Comparison of ENCODE assay signal across 9 mouse cellular contexts in genomic region chr9:64774883-64775282, GRCm38 (mm10). TPM values are rescaled to one million over a fixed set of nuclear protein-coding genes. Genes with fewer than 3 reads are reported as not detected.
DNase-seq lines count a peak whose midpoint lies in the region; ATAC-seq lines count a peak whose summit lies in the region.
"Had no signal": no experiment of that assay in that cellular context is flagged by ENCODE, and none has a peak within 500 bp of the region (broad histone marks: within the 10 kb centered on the region; RNA-seq: fewer than 3 reads in every experiment).

No protein-coding gene starts in this region.

- H3K9me3 ChIP-seq in forebrain, embryonic 12.5 days = no peaks in the 10 kb centered on the region
- H3K9me3 ChIP-seq in forebrain, embryonic 16.5 days (ENCODE audit: control insufficient read depth, low read length) = no peaks in the 10 kb centered on the region
- no peaks in the 10 kb centered on the region for H3K9me3 ChIP-seq in liver, embryonic 13.5 days (replicated peaks)
- H3K9me3 ChIP-seq in liver, embryonic 11.5 days (ENCODE audit: control insufficient read depth, low read length) = no peaks in the 10 kb centered on the region
- H3K9me3 ChIP-seq in liver, embryonic 16.5 days (replicated peaks; ENCODE audit: control insufficient read depth, low read length) = no peaks in the 10 kb centered on the region
- H3K9me3 ChIP-seq in stomach, embryonic 15.5 days = no peaks in the 10 kb centered on the region
- H3K9me3 ChIP-seq: embryonic facial prominence, embryonic 12.5 days had no signal

- ATAC-seq in forebrain, embryonic 12.5 days (ENCODE audit: low FRiP score) = no peak
- no peak for ATAC-seq in forebrain, embryonic 16.5 days
- ATAC-seq in liver, embryonic 13.5 days (ENCODE audit: low read depth) = no peak
- no peak for ATAC-seq in liver, embryonic 11.5 days (replicated peaks; ENCODE audit: low FRiP score)
- ATAC-seq in liver, embryonic 16.5 days (ENCODE audit: low read depth) = 0 out of 2 replicates have a peak, but pooled peaks have one; percentile 5
- ATAC-seq in stomach, embryonic 15.5 days (ENCODE audit: insufficient read depth, low FRiP score, low read depth) = peak; percentile 25; the same call in 1 of the 2 replicates

- H3K4me2 ChIP-seq in forebrain, embryonic 12.5 days = no peak overlapping the region
- no peak overlapping the region for H3K4me2 ChIP-seq in forebrain, embryonic 16.5 days (ENCODE audit: low read length)
- no peak overlapping the region for H3K4me2 ChIP-seq in liver, embryonic 13.5 days
- H3K4me2 ChIP-seq in liver, embryonic 11.5 days = no peak overlapping the region
- H3K4me2 ChIP-seq in liver, embryonic 16.5 days (ENCODE audit: low read depth, low read length) = no peak overlapping the region
- H3K4me2 ChIP-seq in stomach, embryonic 15.5 days = no peak overlapping the region
- H3K4me2 ChIP-seq: embryonic facial prominence, embryonic 12.5 days had no signal

- H3K4me1 ChIP-seq in forebrain, embryonic 12.5 days = peaks cover 11% of the 10 kb centered on the region
- H3K4me1 ChIP-seq in forebrain, embryonic 16.5 days (replicated peaks; ENCODE audit: control insufficient read depth, insufficient read depth, low read length) = peaks cover 5% of the 10 kb centered on the region; the same call in 1 of the 2 replicates
- peaks cover 20% of the 10 kb centered on the region for H3K4me1 ChIP-seq in liver, embryonic 13.5 days (replicated peaks)
- H3K4me1 ChIP-seq in liver, embryonic 11.5 days (replicated peaks; ENCODE audit: control insufficient read depth, insufficient read depth, low read length) = no peaks in the 10 kb centered on the region; the same call in 1 of the 2 replicates
- H3K4me1 ChIP-seq in liver, embryonic 16.5 days (ENCODE audit: control insufficient read depth, low read depth, low read length) = peaks cover 2% of the 10 kb centered on the region; the same call in 1 of the 2 replicates
- H3K4me1 ChIP-seq in stomach, embryonic 15.5 days = 0 out of 2 replicates have a peak, but pooled peaks cover 4% of the 10 kb centered on the region

- 71% methylated on average over 2 of the region's 2 CpGs for WGBS in forebrain, embryonic 12.5 days
- WGBS in forebrain, embryonic 16.5 days = 59% methylated on average over 2 of the region's 2 CpGs
- WGBS in liver, embryonic 13.5 days (ENCODE audit: insufficient replicate concordance) = 80% methylated on average over 2 of the region's 2 CpGs
- WGBS in liver, embryonic 11.5 days = 84% methylated on average over 2 of the region's 2 CpGs
- WGBS in liver, embryonic 16.5 days (ENCODE audit: insufficient replicate concordance) = 73% methylated on average over 2 of the region's 2 CpGs
- WGBS in stomach, embryonic 15.5 days = 63% methylated on average over 2 of the region's 2 CpGs

- no peak overlapping the region for H3K4me3 ChIP-seq in forebrain, embryonic 12.5 days (replicated peaks)
- no peak overlapping the region for H3K4me3 ChIP-seq in forebrain, embryonic 16.5 days (replicated peaks; ENCODE audit: low read length)
- H3K4me3 ChIP-seq in liver, embryonic 13.5 days (replicated peaks) = no peak overlapping the region
- H3K4me3 ChIP-seq in liver, embryonic 11.5 days (ENCODE audit: low read depth, low read length) = no peak overlapping the region
- H3K4me3 ChIP-seq in liver, embryonic 16.5 days (ENCODE audit: low read depth, low read length) = no peak overlapping the region
- no peak overlapping the region for H3K4me3 ChIP-seq in stomach, embryonic 15.5 days (replicated peaks)
- H3K4me3 ChIP-seq: embryonic facial prominence, embryonic 12.5 days had no signal

- DNase-seq in liver, embryonic 13.5 days = no peak
- DNase-seq in liver, embryonic 11.5 days (ENCODE audit: low spot score) = no peak
- no peak for DNase-seq in MN1 (ENCODE audit: low spot score)
- no peak for DNase-seq in adrenal gland, adult 18-20 months (ENCODE audit: low spot score in 2 of 2)

- H3K9ac ChIP-seq in forebrain, embryonic 12.5 days = no peak overlapping the region
- no peak overlapping the region for H3K9ac ChIP-seq in forebrain, embryonic 16.5 days (replicated peaks; ENCODE audit: low read depth, low read length)
- H3K9ac ChIP-seq in liver, embryonic 13.5 days = no peak overlapping the region
- H3K9ac ChIP-seq in liver, embryonic 11.5 days (ENCODE audit: low read depth, low read length) = no peak overlapping the region; the same call in 1 of the 2 replicates
- H3K9ac ChIP-seq in liver, embryonic 16.5 days (ENCODE audit: low read depth, low read length) = no peak overlapping the region
- no peak overlapping the region for H3K9ac ChIP-seq in stomach, embryonic 15.5 days
- H3K9ac ChIP-seq: embryonic facial prominence, embryonic 12.5 days had no signal

- H3K27me3 ChIP-seq in forebrain, embryonic 12.5 days = 0 out of 2 replicates have a peak, but pooled peaks cover 3% of the 10 kb centered on the region
- H3K27me3 ChIP-seq in forebrain, embryonic 16.5 days (replicated peaks; ENCODE audit: control insufficient read depth, insufficient read depth, low read length) = no peaks in the 10 kb centered on the region
- H3K27me3 ChIP-seq in liver, embryonic 13.5 days = no peaks in the 10 kb centered on the region
- H3K27me3 ChIP-seq in liver, embryonic 11.5 days (replicated peaks; ENCODE audit: control insufficient read depth, insufficient read depth, low read length) = no peaks in the 10 kb centered on the region
- no peaks in the 10 kb centered on the region for H3K27me3 ChIP-seq in liver, embryonic 16.5 days (ENCODE audit: control insufficient read depth, insufficient read depth, low read depth, low read length)
- H3K27me3 ChIP-seq in stomach, embryonic 15.5 days (replicated peaks) = no peaks in the 10 kb centered on the region
- H3K27me3 ChIP-seq: embryonic facial prominence, embryonic 12.5 days had no signal

- peak overlapping the region; percentile 65 for H3K27ac ChIP-seq in forebrain, embryonic 12.5 days
- H3K27ac ChIP-seq in forebrain, embryonic 16.5 days (ENCODE audit: low read length) = no peak overlapping the region
- H3K27ac ChIP-seq in liver, embryonic 13.5 days = peak overlapping the region; percentile 40
- H3K27ac ChIP-seq in liver, embryonic 11.5 days (ENCODE audit: low read depth, low read length) = no peak overlapping the region; the same call in 1 of the 2 replicates
- H3K27ac ChIP-seq in liver, embryonic 16.5 days (ENCODE audit: low read length) = peak overlapping the region; percentile 52
- H3K27ac ChIP-seq in stomach, embryonic 15.5 days = peak overlapping the region; percentile 64
- H3K27ac ChIP-seq: embryonic facial prominence, embryonic 12.5 days had no signal

- no peaks in the 10 kb centered on the region for H3K36me3 ChIP-seq in forebrain, embryonic 12.5 days (replicated peaks)
- no peaks in the 10 kb centered on the region for H3K36me3 ChIP-seq in forebrain, embryonic 16.5 days (ENCODE audit: control insufficient read depth, insufficient read depth)
- H3K36me3 ChIP-seq in liver, embryonic 13.5 days = no peaks in the 10 kb centered on the region
- no peaks in the 10 kb centered on the region for H3K36me3 ChIP-seq in liver, embryonic 11.5 days (ENCODE audit: control insufficient read depth, insufficient read depth, low read length)
- no peaks in the 10 kb centered on the region for H3K36me3 ChIP-seq in liver, embryonic 16.5 days (ENCODE audit: control insufficient read depth, insufficient read depth)
- no peaks in the 10 kb centered on the region for H3K36me3 ChIP-seq in stomach, embryonic 15.5 days
- H3K36me3 ChIP-seq: embryonic facial prominence, embryonic 12.5 days had no signal

RNA-seq across cellular contexts. Expression of gene Dennd4a, which starts 36.3 kb away (rescaled TPM):
- polyA plus RNA-seq in forebrain, embryonic 12.5 days (2016; fragmentation: Nextera tagmentation; extraction: Ambion mirVana) = 9.9 and 11.4 TPM in 2 replicates
- polyA plus RNA-seq in forebrain, embryonic 16.5 days (2015; fragmentation: Nextera tagmentation; extraction: Ambion mirVana) = 9.7 and 11.6 TPM in 2 replicates
- polyA plus RNA-seq in liver, embryonic 13.5 days (2015; fragmentation: Nextera tagmentation; extraction: Ambion mirVana) = 24.1 and 27.0 TPM in 2 replicates
- polyA plus RNA-seq in liver, embryonic 11.5 days (2014; fragmentation: Nextera tagmentation; extraction: Ambion mirVana) = 19.1 and 22.6 TPM in 2 replicates
- 40.8 and 42.3 TPM in 2 replicates for polyA plus RNA-seq in liver, embryonic 16.5 days (2015; fragmentation: Nextera tagmentation; extraction: Ambion mirVana)
- 8.0 and 9.5 TPM in 2 replicates for polyA plus RNA-seq in stomach, embryonic 15.5 days (2015; fragmentation: Nextera tagmentation; extraction: Ambion mirVana)
- 10 to 100 TPM; 15.9 to 18.9 TPM for total RNA-seq in adrenal gland, adult 18-20 months (2021)

RNA-seq across cellular contexts. Expression of gene Rab11a, which starts 37.3 kb away (rescaled TPM):
- 259 and 279 TPM in 2 replicates for polyA plus RNA-seq in forebrain, embryonic 12.5 days (2016; fragmentation: Nextera tagmentation; extraction: Ambion mirVana)
- polyA plus RNA-seq in forebrain, embryonic 16.5 days (2015; fragmentation: Nextera tagmentation; extraction: Ambion mirVana) = 396 and 403 TPM in 2 replicates
- 254 and 265 TPM in 2 replicates for polyA plus RNA-seq in liver, embryonic 13.5 days (2015; fragmentation: Nextera tagmentation; extraction: Ambion mirVana)
- 341 TPM in 2 replicates for polyA plus RNA-seq in liver, embryonic 11.5 days (2014; fragmentation: Nextera tagmentation; extraction: Ambion mirVana)
- 198 and 207 TPM in 2 replicates for polyA plus RNA-seq in liver, embryonic 16.5 days (2015; fragmentation: Nextera tagmentation; extraction: Ambion mirVana)
- 414 and 441 TPM in 2 replicates for polyA plus RNA-seq in stomach, embryonic 15.5 days (2015; fragmentation: Nextera tagmentation; extraction: Ambion mirVana)
- total RNA-seq in adrenal gland, adult 18-20 months (2021) = 100 to 1,000 TPM; 218 to 290 TPM

Comparison
In these comparisons a context has a peak if more than half of its experiments do, and no peak if none do; other contexts are left out.
1. ATAC-seq: peak in liver, embryonic 16.5 days (single experiment) and stomach, embryonic 15.5 days (single experiment); none in forebrain, embryonic 12.5 days (single experiment), forebrain, embryonic 16.5 days (single experiment), liver, embryonic 13.5 days (single experiment) and liver, embryonic 11.5 days (single experiment).
2. H3K27ac ChIP-seq: peak in forebrain, embryonic 12.5 days (single experiment), liver, embryonic 13.5 days (single experiment), liver, embryonic 16.5 days (single experiment) and stomach, embryonic 15.5 days (single experiment); none in forebrain, embryonic 16.5 days (single experiment) and liver, embryonic 11.5 days (single experiment).